Mouse (Mus musculus) forebrain, embryonic 14.5 days (tissue): ENCODE measurements at regions not wholly inside any gene's neighbourhood (a gene's known extent, or its start where the extent isn't known, plus 50 kb on each side); places are given as distances from the start of the nearest gene placed in this dataset.

Experiments
- ATAC-seq: fragments of 200-750 bp; cut with Nextera tagmentation; 2 replicates; pipeline ENCODE4 v1.8.0; 2017; ENCODE audit warnings: mild to moderate bottlenecking, moderate library complexity
- DNase-seq: peaks from one replicate; pipeline ENCODE4 v3.0.0-alpha.2; 2015; ENCODE audit warnings: low spot score
- H3K27ac ChIP-seq: fragments of 300-500 bp; sonication (generic); 2 replicates; pipeline ENCODE4 v1.5.1; 2014; ENCODE audit warnings: low read depth, mild to moderate bottlenecking, control low read depth, low read length, moderate library complexity
- H3K27me3 ChIP-seq: fragments of 300-500 bp; sonication (generic); replicated peaks from 2 replicates; pipeline ENCODE4 v1.6.1; 2014; ENCODE audit warnings: low read length, control low read depth, mixed read lengths; ENCODE audit not compliant: control insufficient read depth, insufficient read depth
- H3K36me3 ChIP-seq: fragments of 300-500 bp; sonication (generic); 2 replicates; pipeline ENCODE4 v1.6.1; 2014; ENCODE audit warnings: low read length, control low read depth; ENCODE audit not compliant: control insufficient read depth, insufficient read depth
- H3K4me1 ChIP-seq: fragments of 300-500 bp; sonication (generic); 2 replicates; pipeline ENCODE4 v1.6.1; 2014; ENCODE audit warnings: antibody characterized with exemption, low read length, control low read depth; ENCODE audit not compliant: control insufficient read depth, insufficient read depth
- H3K4me2 ChIP-seq: fragments of 300-500 bp; sonication (generic); 2 replicates; pipeline ENCODE4 v1.6.1; 2014; ENCODE audit warnings: mild to moderate bottlenecking, control low read depth, low read length
- H3K4me3 ChIP-seq: fragments of 300-500 bp; sonication (generic); 2 replicates; pipeline ENCODE4 v1.5.1; 2014; ENCODE audit warnings: low read depth, low read length, control low read depth
- H3K9ac ChIP-seq: fragments of 300-500 bp; sonication (generic); 2 replicates; pipeline ENCODE4 v1.6.1; 2014; ENCODE audit warnings: mild to moderate bottlenecking, low read length, control low read depth, moderate library complexity
- H3K9me3 ChIP-seq: fragments of 300-500 bp; sonication (generic); replicated peaks from 2 replicates; pipeline ENCODE4 v1.6.1; 2016; ENCODE audit warnings: low read length, control low read depth, mixed read lengths; ENCODE audit not compliant: control insufficient read depth
- WGBS: fragments of 180-500 bp; shearing (Covaris S2); extraction: QIAGEN DNeasy Blood & Tissue Kit; methylation state at CpG from one replicate; pipeline ENCODE4 v1.1.7; 2014; 5-methylcytosine and 5-hydroxymethylcytosine counted together

DNA sequence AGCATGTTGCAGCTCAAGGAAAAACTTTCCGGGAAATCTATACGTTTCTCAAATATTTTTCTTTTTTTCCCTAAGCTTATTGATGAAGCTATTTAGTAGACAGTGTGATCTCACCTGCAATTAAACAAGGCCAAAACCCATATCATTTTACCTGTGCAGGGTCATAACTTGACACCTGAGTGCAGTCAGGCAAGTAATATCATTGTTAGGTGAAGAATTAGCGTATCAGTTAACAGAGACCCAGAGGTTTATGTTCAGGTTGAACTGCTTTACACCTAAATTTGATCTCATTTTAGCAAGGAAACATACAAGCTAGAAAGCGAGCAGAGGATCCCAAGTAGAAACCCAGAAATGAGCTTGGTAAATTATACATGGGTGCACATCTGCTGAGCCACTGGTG, 178.6 kb upstream of the Hcn1 start:
- ATAC-seq (no peak), DNase-seq (no peak)
- whole genome bisulfite sequencing: 91% methylated on average over 4 of the region's 4 CpGs
- H3K9ac ChIP-seq: no peak overlapping the region
- no peak overlapping the region for H3K4me2 ChIP-seq
- H3K27ac ChIP-seq: no peak overlapping the region
- H3K4me1 ChIP-seq: no peaks in the 10 kb centered on the region
- no peak overlapping the region for H3K4me3 ChIP-seq
- no peaks in the 10 kb centered on the region for H3K27me3 ChIP-seq
- H3K9me3 ChIP-seq: no peaks in the 10 kb centered on the region
- H3K36me3 ChIP-seq: no peaks in the 10 kb centered on the region

DNA sequence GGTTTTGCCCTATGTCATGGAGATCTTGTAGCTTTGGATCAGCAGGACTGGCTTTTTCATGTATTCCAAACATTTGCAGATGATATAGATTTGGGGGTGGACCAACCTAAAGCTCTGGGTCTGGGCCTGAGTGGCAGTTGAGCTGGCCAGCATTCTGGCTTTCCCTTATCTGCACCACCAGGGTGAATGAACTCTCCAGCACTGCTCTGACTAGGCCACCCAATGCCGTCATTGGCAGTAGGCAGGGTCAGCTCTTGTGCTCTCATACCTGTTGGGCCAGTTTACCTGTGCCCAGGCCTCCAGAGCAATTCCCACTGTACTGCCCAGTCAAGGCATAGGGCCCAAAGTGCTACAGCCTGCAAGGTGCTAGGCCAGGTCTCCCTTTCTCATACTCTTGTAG, 177.1 kb upstream of the Hcn1 start:
- DNase-seq (no peak), ATAC-seq (no peak)
- Histone ChIP-seq H3K36me3 (no peaks in the 10 kb centered on the region), H3K27me3 (no peaks in the 10 kb centered on the region), H3K27ac (no peak overlapping the region), H3K4me1 (no peaks in the 10 kb centered on the region), H3K4me2 (no peak overlapping the region), H3K4me3 (no peak overlapping the region), H3K9me3 (no peaks in the 10 kb centered on the region), H3K9ac (no peak overlapping the region)
- WGBS: 82% methylated on average over 1 of the region's 1 CpGs

DNA sequence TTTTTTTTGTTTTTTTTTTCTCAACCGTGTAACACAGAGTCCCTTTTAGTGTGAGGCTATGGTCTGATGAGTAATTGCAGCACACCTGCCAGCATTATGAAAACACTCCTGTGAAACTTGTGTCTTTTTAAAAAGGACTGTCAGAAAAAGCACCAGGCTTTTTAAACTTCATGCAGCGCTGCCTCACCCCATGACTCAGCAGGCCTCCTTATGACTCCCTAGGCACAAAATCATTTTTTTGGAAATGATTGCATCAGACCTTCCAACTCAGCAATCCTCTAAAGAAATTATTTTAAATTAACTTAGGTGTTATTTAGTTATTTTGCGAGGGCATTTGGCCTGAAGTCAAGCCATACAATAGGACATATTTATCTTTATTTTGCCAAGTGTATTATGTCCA, 134.7 kb upstream of the Hcn1 start:
- H3K27ac ChIP-seq: no peak overlapping the region
- H3K27me3 ChIP-seq: no peaks in the 10 kb centered on the region
- DNase-seq: no peak
- no peak overlapping the region for H3K4me2 ChIP-seq
- H3K4me1 ChIP-seq: no peaks in the 10 kb centered on the region
- no peak overlapping the region for H3K9ac ChIP-seq
- no peak overlapping the region for H3K4me3 ChIP-seq
- no peaks in the 10 kb centered on the region for H3K9me3 ChIP-seq
- 79% methylated on average over 3 of the region's 3 CpGs for WGBS
- H3K36me3 ChIP-seq: no peaks in the 10 kb centered on the region
- ATAC-seq: no peak

DNA sequence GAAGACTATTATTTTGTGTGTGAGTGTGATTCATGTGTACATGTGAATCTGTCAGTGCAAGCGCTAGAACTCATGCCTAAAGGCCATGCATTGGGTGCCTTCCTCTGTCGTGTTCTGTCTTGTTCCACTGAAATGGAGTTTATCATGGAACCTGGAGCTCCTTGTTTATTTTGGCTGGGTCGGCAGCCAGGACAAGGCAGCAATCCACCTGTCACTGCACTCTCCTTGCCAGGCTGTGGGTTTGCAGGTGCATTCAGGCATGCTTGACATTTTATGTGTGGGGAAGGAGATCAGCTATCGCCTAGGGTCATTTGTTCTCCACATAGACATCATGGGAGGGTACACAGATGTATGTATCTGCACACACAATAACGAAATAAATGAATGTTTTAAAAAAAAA, 129.4 kb upstream of the Hcn1 start:
- no peaks in the 10 kb centered on the region for H3K36me3 ChIP-seq
- H3K27ac ChIP-seq: no peak overlapping the region
- no peak overlapping the region for H3K4me3 ChIP-seq
- no peaks in the 10 kb centered on the region for H3K27me3 ChIP-seq
- no peak overlapping the region for H3K4me2 ChIP-seq
- DNase-seq (no peak), ATAC-seq (no peak)
- WGBS: 89% methylated on average over 5 of the region's 5 CpGs
- no peak overlapping the region for H3K9ac ChIP-seq
- no peaks in the 10 kb centered on the region for H3K4me1 ChIP-seq
- no peaks in the 10 kb centered on the region for H3K9me3 ChIP-seq

DNA sequence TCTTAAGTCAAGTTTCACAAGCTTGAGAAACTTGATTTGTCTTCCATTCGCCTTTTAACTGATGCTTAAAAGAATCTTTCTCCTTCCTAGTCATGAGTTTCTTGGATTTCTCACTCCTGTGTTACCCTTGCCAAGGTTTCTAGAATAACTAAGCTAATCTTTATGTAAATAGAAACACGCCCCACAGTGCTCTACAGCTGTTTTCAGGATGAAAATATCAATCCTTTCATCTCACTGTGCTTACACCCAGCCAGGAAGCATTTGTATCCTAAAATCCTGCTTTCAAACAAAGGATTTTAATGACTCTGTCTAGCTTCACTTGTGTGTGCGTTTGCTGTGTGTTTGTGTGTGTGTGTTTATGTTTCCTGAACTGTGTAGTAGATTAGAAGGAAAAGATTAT, 119.5 kb upstream of the Hcn1 start:
- no peak for ATAC-seq
- no peaks in the 10 kb centered on the region for H3K36me3 ChIP-seq
- H3K9ac ChIP-seq: no peak overlapping the region
- H3K4me1 ChIP-seq: no peaks in the 10 kb centered on the region
- DNase-seq: no peak
- H3K27me3 ChIP-seq: no peaks in the 10 kb centered on the region
- WGBS: 68% methylated on average over 3 of the region's 3 CpGs
- H3K4me3 ChIP-seq: no peak overlapping the region
- no peak overlapping the region for H3K27ac ChIP-seq
- H3K9me3 ChIP-seq: no peaks in the 10 kb centered on the region
- H3K4me2 ChIP-seq: no peak overlapping the region

DNA sequence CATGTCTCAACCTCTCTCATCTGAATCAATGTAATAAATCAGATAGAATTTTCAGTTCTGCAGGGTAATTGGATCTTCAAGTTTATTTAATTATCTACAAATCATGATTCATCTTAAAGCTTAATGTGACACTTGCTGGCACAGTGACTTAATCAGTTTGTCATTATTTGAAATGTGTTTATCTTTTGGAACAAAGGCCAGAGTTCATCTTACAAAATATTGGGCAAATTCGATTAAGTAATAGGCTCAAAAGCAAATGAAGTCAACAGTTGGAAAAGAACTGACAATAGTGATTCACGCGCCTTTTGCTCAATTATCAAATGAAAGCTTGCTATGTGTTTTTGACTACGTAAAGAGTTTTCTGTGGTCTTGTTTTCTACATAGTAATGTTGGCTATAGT, 93.4 kb upstream of the Hcn1 start:
- H3K4me1 ChIP-seq: no peaks in the 10 kb centered on the region
- no peaks in the 10 kb centered on the region for H3K36me3 ChIP-seq
- H3K27ac ChIP-seq: no peak overlapping the region
- no peaks in the 10 kb centered on the region for H3K27me3 ChIP-seq
- H3K9me3 ChIP-seq: no peaks in the 10 kb centered on the region
- no peak for DNase-seq
- no peak overlapping the region for H3K9ac ChIP-seq
- no peak overlapping the region for H3K4me2 ChIP-seq
- ATAC-seq: no peak
- H3K4me3 ChIP-seq: no peak overlapping the region
- 88% methylated on average over 4 of the region's 4 CpGs for WGBS

DNA sequence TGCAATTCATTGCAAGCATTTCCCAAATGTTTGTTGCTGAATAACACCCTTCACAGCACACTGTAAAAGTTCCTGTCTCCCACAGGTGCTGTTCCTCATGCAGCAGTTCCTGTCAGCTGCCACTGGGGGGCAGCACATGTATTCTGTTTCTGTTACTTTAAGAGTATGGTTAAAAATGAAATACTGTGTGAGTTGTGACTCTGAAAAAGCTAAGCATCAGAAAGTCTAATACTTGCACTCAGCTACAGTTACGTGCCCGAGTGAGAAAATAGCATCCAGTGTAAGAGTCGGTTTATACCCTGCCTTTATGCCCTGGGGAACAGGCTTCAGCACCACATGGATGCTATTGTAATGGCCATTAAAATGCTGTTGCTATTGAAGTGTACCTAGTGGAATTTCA, 52.0 kb upstream of the Hcn1 start:
- Histone ChIP-seq H3K9ac (no peak overlapping the region), H3K27ac (no peak overlapping the region), H3K4me3 (no peak overlapping the region), H3K27me3 (no peaks in the 10 kb centered on the region), H3K9me3 (no peaks in the 10 kb centered on the region), H3K4me1 (no peaks in the 10 kb centered on the region), H3K36me3 (no peaks in the 10 kb centered on the region), H3K4me2 (no peak overlapping the region)
- 44% methylated on average over 3 of the region's 3 CpGs for WGBS
- ATAC-seq (peak; percentile 82), DNase-seq (peak; percentile 73)
